Mouse (Mus musculus) spleen, adult 2 months (tissue): ENCODE results near the gene Ostf1.

ENCODE experiments used
- CTCF ChIP-seq: fragments of 200-500 bp; IDR thresholded peaks from 2 replicates; pipeline ENCODE4 v1.5.1; 2011; ENCODE audit warnings: mild to moderate bottlenecking, inconsistent platforms; ENCODE audit not compliant: insufficient read depth, insufficient read length, insufficient replicate concordance; ENCODE audit errors: extremely low read depth
- POLR2A ChIP-seq: fragments of 200-500 bp; IDR thresholded peaks from 2 replicates; pipeline ENCODE4 v1.6.1; 2011; ENCODE audit warnings: low read depth, low read length, inconsistent platforms

DNA sequence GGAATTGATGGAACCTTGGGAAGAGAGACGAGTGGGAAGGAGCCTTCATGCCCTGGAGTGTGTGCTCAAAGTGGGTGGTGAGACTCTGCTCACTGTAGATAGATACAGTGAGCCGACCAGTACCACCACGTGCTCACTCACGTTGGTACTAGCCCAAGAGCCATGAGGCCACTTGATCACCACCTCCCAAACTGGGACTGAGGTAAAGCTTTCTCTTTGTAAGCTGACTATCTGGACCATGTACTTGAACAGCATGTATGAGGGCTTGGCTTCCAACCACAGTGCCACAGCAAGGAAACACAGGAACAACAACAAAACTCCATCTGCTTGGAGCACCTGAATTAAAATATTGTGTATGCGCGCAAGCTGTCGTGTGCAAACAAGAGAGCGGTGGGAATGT lies 42.3 kb downstream of the Ostf1 start:
- no peak for TF ChIP-seq CTCF
- TF ChIP-seq POLR2A = no peak
